Mouse (Mus musculus) ES-E14 (cell line): ENCODE data around the gene Ppp1r1b. TPM values are rescaled to one million over a fixed set of nuclear protein-coding genes. Genes with fewer than 3 reads are reported as not detected.

Experiments
- DNase-seq: peaks from one replicate; pipeline ENCODE4 v3.0.0-alpha.2; 2013; ENCODE audit warnings: low read depth, low spot score
- H3K27ac ChIP-seq: 2 replicates; pipeline ENCODE4 v1.5.1; 2012; ENCODE audit warnings: low read depth, mild to moderate bottlenecking, low read length, moderate library complexity, mixed read lengths; ENCODE audit not compliant: poor library complexity, insufficient read depth, severe bottlenecking
- H3K36me3 ChIP-seq: 2 replicates; pipeline ENCODE4 v1.6.1; 2012; ENCODE audit warnings: mild to moderate bottlenecking, low read length, moderate library complexity, mixed read lengths; ENCODE audit not compliant: control insufficient read depth, poor library complexity, insufficient read depth, severe bottlenecking
- H3K4me1 ChIP-seq, 2 experiments: fragments of 150-350 bp in 1 of 2; sonication (generic) in 1 of 2; 2 replicates each; pipeline ENCODE4 v1.6.1; 2012; ENCODE audit warnings: low read length in 2 of 2, mild to moderate bottlenecking in 1 of 2, mixed read lengths in 1 of 2; ENCODE audit not compliant: control insufficient read depth in 2 of 2, insufficient read depth in 2 of 2, poor library complexity in 1 of 2
- H3K4me3 ChIP-seq, 2 experiments: fragments of 150-350 bp in 1 of 2; sonication (generic) in 1 of 2; 2 replicates each; pipeline ENCODE4 v1.5.1; 2012; ENCODE audit warnings: low read length in 2 of 2, low read depth in 1 of 2, mild to moderate bottlenecking in 1 of 2, mixed read lengths in 1 of 2; ENCODE audit not compliant: insufficient read depth in 1 of 2, poor library complexity in 1 of 2, severe bottlenecking in 1 of 2
- H3K9ac ChIP-seq: 2 replicates; pipeline ENCODE4 v1.6.1; 2012; ENCODE audit warnings: low read depth, mild to moderate bottlenecking, low read length, mixed read lengths; ENCODE audit not compliant: poor library complexity, insufficient read depth, severe bottlenecking
- H3K9me3 ChIP-seq: fragments of 150-350 bp; sonication (generic); 2 replicates; pipeline ENCODE4 v1.6.1; 2012; ENCODE audit warnings: low read depth, mild to moderate bottlenecking, low read length; ENCODE audit not compliant: control insufficient read depth, insufficient read depth
- CHD2 ChIP-seq: IDR thresholded peaks from 2 replicates; pipeline ENCODE4 v1.6.1; 2014; ENCODE audit warnings: mild to moderate bottlenecking, low read depth, low read length, inconsistent platforms
- HCFC1 ChIP-seq: IDR thresholded peaks from 2 replicates; pipeline ENCODE4 v1.6.1; 2012; ENCODE audit warnings: low read length, inconsistent platforms, borderline replicate concordance; ENCODE audit not compliant: insufficient read depth
- MAFK ChIP-seq: IDR thresholded peaks from 2 replicates; pipeline ENCODE4 v1.6.1; 2014; ENCODE audit warnings: mild to moderate bottlenecking, low read depth, low read length, inconsistent platforms; ENCODE audit not compliant: insufficient read depth
- ZC3H11A ChIP-seq: IDR thresholded peaks from 2 replicates; pipeline ENCODE4 v1.6.1; 2012; ENCODE audit warnings: low read depth, mild to moderate bottlenecking, inconsistent platforms, low read length, borderline replicate concordance
- ZNF384 ChIP-seq: IDR thresholded peaks from 2 replicates; pipeline ENCODE4 v1.6.1; 2012; ENCODE audit warnings: low read depth, low read length, inconsistent platforms
- in situ Hi-C, 2 experiments: fragments of 600-800 bp; cut with MboI; formaldehyde crosslinking; loops; one replicate each; pipeline ENCODE4 v1.15.1; 2025; ENCODE audit warnings: low sequenced_read_pairs in 2 of 2, inconsistent platforms in 1 of 2; ENCODE audit not compliant: unreplicated experiment in 2 of 2
- total RNA-seq: library from RNA; depleted of rRNA; stranded (reverse); fragments of 300-350 nt; gene quantifications from 2 replicates; pipeline ENCODE4 v1.2.3, GENCODE M21; 2012

Ppp1r1b gene
- total RNA-seq, 1 experiment: 0.22 TPM

DNA sequence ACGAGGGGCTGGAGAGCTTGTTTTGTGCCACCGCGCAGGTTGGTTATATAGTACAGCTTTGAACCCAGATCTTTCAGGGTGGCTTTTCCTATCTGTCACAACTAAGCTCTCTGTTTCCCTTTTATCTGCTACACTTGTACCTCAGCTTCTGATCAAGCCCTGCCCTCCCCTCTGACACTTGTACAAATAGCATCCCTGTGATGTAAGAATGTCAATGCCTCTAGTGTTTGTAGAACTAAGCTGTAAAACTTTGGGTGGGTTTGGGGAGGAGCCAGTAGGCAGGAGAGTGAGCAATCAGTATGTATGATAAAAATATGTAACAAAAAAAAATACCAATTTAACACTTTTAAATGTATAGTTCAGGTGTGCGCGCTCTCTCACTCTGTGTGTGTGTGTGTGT is 16.2 kb downstream of the Ppp1r1b start:
- Histone ChIP-seq H3K36me3 (no peaks in the 10 kb centered on the region), H3K4me3 (no peak overlapping the region), H3K27ac (no peak overlapping the region), H3K9ac (no peak overlapping the region), H3K9me3 (no peaks in the 10 kb centered on the region), H3K4me1 (0 out of 4 replicates have a peak, but pooled peaks cover 0 to 2% of the 10 kb centered on the region in 2 experiments)
- TF ChIP-seq MAFK: no peak
- no peak for TF ChIP-seq HCFC1
- no peak for TF ChIP-seq CHD2
- no peak for TF ChIP-seq ZNF384
- TF ChIP-seq ZC3H11A: no peak
- in situ Hi-C loops: no loop called here
- no peak for DNase-seq

DNA sequence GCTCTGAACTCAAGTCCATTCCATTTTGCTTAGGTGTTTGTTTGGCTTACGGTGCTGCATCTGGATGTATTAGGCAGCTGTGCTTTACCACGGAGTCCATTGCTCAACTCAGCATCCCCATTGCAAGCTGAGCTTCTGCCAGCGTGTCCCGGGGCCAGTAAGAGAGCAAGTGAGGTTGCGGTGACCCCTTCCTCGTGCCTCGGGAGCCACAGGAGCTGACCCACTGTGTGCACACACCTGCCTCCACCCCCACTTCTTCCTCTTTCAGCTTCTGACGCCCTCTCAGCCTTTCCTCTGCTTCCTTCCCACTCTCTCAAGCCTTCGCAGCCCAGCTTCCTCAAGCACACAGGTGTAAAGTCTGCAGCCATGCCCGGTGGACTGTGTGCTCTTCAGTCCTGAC is 18.1 kb downstream of the Ppp1r1b start:
- H3K9me3 ChIP-seq: no peaks in the 10 kb centered on the region
- no peak overlapping the region for H3K9ac ChIP-seq
- peaks cover 0 to 12% of the 10 kb centered on the region in 2 experiments; a peak in 2 of 4 replicates for H3K4me1 ChIP-seq
- no peaks in the 10 kb centered on the region for H3K36me3 ChIP-seq
- no peak overlapping the region for H3K4me3 ChIP-seq
- TF ChIP-seq ZC3H11A: no peak
- no peak for TF ChIP-seq HCFC1
- TF ChIP-seq CHD2: no peak
- TF ChIP-seq MAFK: no peak
- no peak for TF ChIP-seq ZNF384
- DNase-seq: no peak
- H3K27ac ChIP-seq: no peak overlapping the region
- in situ Hi-C loops: no loop called here

DNA sequence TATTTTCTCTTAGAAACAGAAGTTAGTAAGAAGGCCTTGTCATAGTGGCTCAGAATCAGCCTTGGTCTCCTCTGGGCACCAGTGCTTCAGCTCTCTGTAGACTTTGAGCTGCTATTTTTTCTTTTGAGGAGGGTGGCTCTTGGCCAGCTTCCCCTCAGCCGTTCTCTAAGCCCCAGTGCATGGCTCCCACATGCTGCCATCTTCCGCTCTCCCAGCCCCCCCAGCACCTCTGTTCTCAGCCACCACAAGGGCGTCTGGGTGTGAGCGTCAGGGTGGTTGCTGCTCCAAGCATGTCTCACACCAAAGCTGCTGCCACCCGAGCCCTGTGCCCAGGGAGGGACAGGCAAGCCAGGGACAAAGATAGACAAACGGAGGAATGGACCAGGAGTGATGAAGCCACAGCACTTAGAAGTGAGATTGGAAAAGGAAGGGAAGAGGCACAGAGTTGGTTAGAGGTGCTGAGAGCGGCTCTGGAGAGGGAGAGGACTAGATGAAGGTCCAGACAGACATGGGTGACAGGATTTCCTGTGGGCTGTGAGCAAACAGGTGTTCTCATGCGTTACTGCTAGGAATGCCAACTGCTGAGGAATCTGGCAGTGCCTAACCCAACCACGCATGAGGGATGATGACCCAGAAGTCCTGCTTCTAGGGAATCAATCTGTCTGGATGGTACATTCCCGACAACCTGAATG is 19.1 kb downstream of the Ppp1r1b start:
- Histone ChIP-seq H3K4me1 (peaks cover 0 to 20% of the 10 kb centered on the region in 2 experiments; a peak in 2 of 4 replicates), H3K9ac (no peak overlapping the region), H3K4me3 (no peak overlapping the region), H3K36me3 (no peaks in the 10 kb centered on the region), H3K27ac (no peak overlapping the region), H3K9me3 (no peaks in the 10 kb centered on the region)
- in situ Hi-C loops: no loop called here
- TF ChIP-seq HCFC1 (no peak), ZC3H11A (no peak), CHD2 (no peak), MAFK (no peak), ZNF384 (no peak)
- no peak for DNase-seq

- H3K4me1 ChIP-seq: peaks cover 0 to 20% of the 10 kb centered on the region in 2 experiments; a peak in 2 of 4 replicates
- H3K4me3 ChIP-seq: no peak overlapping the region
- H3K27ac ChIP-seq: no peak overlapping the region
- no peaks in the 10 kb centered on the region for H3K9me3 ChIP-seq
- DNase-seq: no peak
- in situ Hi-C loops: no loop called here
- H3K36me3 ChIP-seq: 0 out of 2 replicates have a peak, but pooled peaks cover 2% of the 10 kb centered on the region
- no peak overlapping the region for H3K9ac ChIP-seq
- no peak for TF ChIP-seq HCFC1
- no peak for TF ChIP-seq CHD2
- no peak for TF ChIP-seq ZNF384
- TF ChIP-seq MAFK: no peak
- no peak for TF ChIP-seq ZC3H11A
Observed at GRCm38 (mm10) chr11:98367863-98368186, 19.6 kb downstream of the Ppp1r1b start.
